Mouse (Mus musculus) embryo, embryonic 11 days (tissue): ENCODE measurements around the gene Olfr311.

Source experiments
- DNase-seq: peaks from one replicate; pipeline ENCODE4 v3.0.0-alpha.2; 2015

Gene Olfr311

GRCm38 (mm10) chr11:58883756-58884155 lies 44.7 kb downstream of the Olfr311 start:
- DNase-seq = no peak

GRCm38 (mm10) chr11:58890511-58890910 lies 51.5 kb downstream of the Olfr311 start:
- DNase-seq = no peak
